Mouse (Mus musculus) NIH3T3 (cell line): ENCODE measurements around the gene Ralgapa1.
"Not testable (repeated sequence)": the region's sequence is repeated elsewhere in the genome, so short reads cannot be mapped to it uniquely, and the experiment has no call there.

Experiments used
- DNase-seq: peaks from one replicate; pipeline ENCODE4 v3.0.0-alpha.2; 2012; ENCODE audit warnings: low read depth

Ralgapa1 gene

GRCm38 (mm10) chr12:55598887-55599561, 221.9 kb downstream of the Ralgapa1 start, which contains the start of gene Insm2:
TSS of gene Insm2 (plus strand) at chr12:55599427.
- DNase-seq: no peak

- DNase-seq: no peak
These were observed 222.5 kb downstream of the Ralgapa1 start for GRCm38 (mm10) chr12:55598537-55598886.

GRCm38 (mm10) chr12:55586936-55587335, 234.0 kb downstream of the Ralgapa1 start:
- not testable (repeated sequence) for DNase-seq

GRCm38 (mm10) chr12:55573794-55574193, 247.2 kb downstream of the Ralgapa1 start:
- DNase-seq: peak; percentile 38

- no peak for DNase-seq
These were observed 247.9 kb downstream of the Ralgapa1 start for GRCm38 (mm10) chr12:55573089-55573488.

- no peak for DNase-seq
These were observed 249.3 kb downstream of the Ralgapa1 start for GRCm38 (mm10) chr12:55571661-55572060.

GRCm38 (mm10) chr12:55571181-55571580, 249.8 kb downstream of the Ralgapa1 start:
- no peak for DNase-seq

GRCm38 (mm10) chr12:55570646-55571045, 250.3 kb downstream of the Ralgapa1 start:
- no peak for DNase-seq

- DNase-seq: no peak
These were observed 251.3 kb downstream of the Ralgapa1 start for GRCm38 (mm10) chr12:55569676-55570075.

GRCm38 (mm10) chr12:55568466-55568865, 252.5 kb downstream of the Ralgapa1 start:
- DNase-seq: no peak

GRCm38 (mm10) chr12:55566837-55567236, 254.1 kb downstream of the Ralgapa1 start:
- DNase-seq: no peak

GRCm38 (mm10) chr12:55565867-55566266, 255.1 kb downstream of the Ralgapa1 start:
- DNase-seq: no peak

- no peak for DNase-seq
These were observed 255.8 kb downstream of the Ralgapa1 start, which contains the start of gene Aldoart2 for GRCm38 (mm10) chr12:55565206-55565605. TSS of gene Aldoart2 (plus strand) at chr12:55565239.

- no peak for DNase-seq
These were observed 256.6 kb downstream of the Ralgapa1 start for GRCm38 (mm10) chr12:55564187-55564963.

GRCm38 (mm10) chr12:55563742-55564141, 257.2 kb downstream of the Ralgapa1 start:
- DNase-seq: no peak

GRCm38 (mm10) chr12:55560025-55560690, 260.8 kb downstream of the Ralgapa1 start:
- no peak for DNase-seq

- no peak for DNase-seq
These were observed 261.6 kb downstream of the Ralgapa1 start for GRCm38 (mm10) chr12:55559184-55559855.

GRCm38 (mm10) chr12:55557866-55558265, 263.1 kb downstream of the Ralgapa1 start:
- DNase-seq: no peak

GRCm38 (mm10) chr12:55554901-55555300, 266.1 kb downstream of the Ralgapa1 start:
- not testable (repeated sequence) for DNase-seq
